Mouse (Mus musculus) heart, embryonic 14.5 days (tissue): ENCODE results near the gene Urb1. TPM values are rescaled to one million over a fixed set of nuclear protein-coding genes. Genes with fewer than 3 reads are reported as not detected.

Source experiments
- ATAC-seq: fragments of 200-750 bp; cut with Nextera tagmentation; 2 replicates; pipeline ENCODE4 v1.8.0; 2017; ENCODE audit warnings: low read depth, moderate TSS enrichment; ENCODE audit not compliant: insufficient number of reproducible peaks, insufficient read depth, low FRiP score
- H3K27ac ChIP-seq, 2 experiments: fragments of 200-500 bp in 1 of 2; fragments of 300-500 bp in 1 of 2; sonication (generic) in 1 of 2; replicated peaks in 1 of 2; 2 replicates each; pipeline ENCODE4 v1.5.1; 2012 to 2014; ENCODE audit warnings: low read depth in 2 of 2, low read length in 2 of 2, control low read depth in 1 of 2, mild to moderate bottlenecking in 1 of 2, mixed read lengths in 1 of 2; ENCODE audit not compliant: control insufficient read depth in 1 of 2, insufficient read depth in 1 of 2
- H3K27me3 ChIP-seq: fragments of 300-500 bp; sonication (generic); 2 replicates; pipeline ENCODE4 v1.6.1; 2014; ENCODE audit warnings: mild to moderate bottlenecking, low read length, control low read depth; ENCODE audit not compliant: control insufficient read depth, insufficient read depth
- H3K36me3 ChIP-seq: fragments of 300-500 bp; sonication (generic); 2 replicates; pipeline ENCODE4 v1.6.1; 2014; ENCODE audit warnings: mild to moderate bottlenecking, control low read depth, low read length, mixed read lengths; ENCODE audit not compliant: control insufficient read depth, insufficient read depth
- H3K4me1 ChIP-seq, 2 experiments: fragments of 200-500 bp in 1 of 2; fragments of 300-500 bp in 1 of 2; sonication (generic) in 1 of 2; 2 replicates each; pipeline ENCODE4 v1.6.1; 2012 to 2014; ENCODE audit warnings: low read length in 2 of 2, control low read depth in 1 of 2, mixed read lengths in 1 of 2; ENCODE audit not compliant: control insufficient read depth in 2 of 2, insufficient read depth in 2 of 2
- H3K4me2 ChIP-seq: fragments of 300-500 bp; sonication (generic); 2 replicates; pipeline ENCODE4 v1.6.1; 2014; ENCODE audit warnings: mild to moderate bottlenecking, low read length
- H3K4me3 ChIP-seq, 2 experiments: fragments of 200-500 bp in 1 of 2; fragments of 300-500 bp in 1 of 2; sonication (generic) in 1 of 2; 2 replicates each; pipeline ENCODE4 v1.5.1; 2012 to 2014; ENCODE audit warnings: low read length in 2 of 2, mild to moderate bottlenecking in 2 of 2, control low read depth in 1 of 2, low read depth in 1 of 2, moderate library complexity in 1 of 2; ENCODE audit not compliant: control insufficient read depth in 1 of 2, insufficient read depth in 1 of 2
- H3K9ac ChIP-seq: fragments of 300-500 bp; sonication (generic); 2 replicates; pipeline ENCODE4 v1.6.1; 2014; ENCODE audit warnings: mild to moderate bottlenecking, low read length
- H3K9me3 ChIP-seq: fragments of 300-500 bp; sonication (generic); 2 replicates; pipeline ENCODE4 v1.6.1; 2016; ENCODE audit warnings: low read length, control low read depth; ENCODE audit not compliant: control insufficient read depth
- WGBS: fragments of 180-500 bp; shearing (Covaris S2); extraction: QIAGEN DNeasy Blood & Tissue Kit; methylation state at CpG from one replicate; pipeline ENCODE4 v1.1.7; 2014; 5-methylcytosine and 5-hydroxymethylcytosine counted together
- polyA plus RNA-seq: library from polyadenylated mRNA; unstranded; fragments of >200 nt; fragmentation: Nextera tagmentation; extraction: Ambion mirVana; gene quantifications from 2 replicates; pipeline ENCODE4 v1.2.1, GENCODE M21; 2014

Gene Urb1
- polyA plus RNA-seq, 1 experiment from 2014 or later: 7.6 TPM

GRCm38 (mm10) chr16:90845591-90845990, 35.4 kb upstream of the Urb1 start:
- H3K4me2 ChIP-seq: peak overlapping the region; percentile 35; the same call in 1 of the 2 replicates

GRCm38 (mm10) chr16:90845038-90845437, 34.8 kb upstream of the Urb1 start:
- Histone ChIP-seq H3K9ac (0 out of 2 replicates have a peak overlapping the region, but pooled peaks have one; percentile 12), H3K27ac (peak overlapping the region; percentile 81 to 84), H3K27me3 (no peaks in the 10 kb centered on the region), H3K4me3 (no peak overlapping the region), H3K4me1 (peaks cover 23 to 33% of the 10 kb centered on the region in 2 experiments; a peak in 3 of 4 replicates), H3K9me3 (no peaks in the 10 kb centered on the region), H3K4me2 (peak overlapping the region; percentile 35), H3K36me3 (no peaks in the 10 kb centered on the region)
- peak; percentile 31; the same call in 1 of the 2 replicates for ATAC-seq
- WGBS: 33% methylated on average over 6 of the region's 6 CpGs

More at GRCm38 (mm10) chr16:90845591-90845990, 35.4 kb upstream of the Urb1 start:
- Histone ChIP-seq H3K27ac (peak overlapping the region; percentile 17 to 81; a peak in 2 of 4 replicates), H3K27me3 (no peaks in the 10 kb centered on the region), H3K4me1 (peaks cover 23 to 33% of the 10 kb centered on the region in 2 experiments; a peak in 3 of 4 replicates), H3K36me3 (no peaks in the 10 kb centered on the region), H3K9ac (no peak overlapping the region), H3K4me3 (no peak overlapping the region), H3K9me3 (no peaks in the 10 kb centered on the region)
- 84% methylated on average over 13 of the region's 13 CpGs for WGBS
- ATAC-seq: no peak

- no peak for ATAC-seq
These were observed 32.0 kb upstream of the Urb1 start for GRCm38 (mm10) chr16:90842164-90842563.

GRCm38 (mm10) chr16:90837431-90837830, 27.2 kb upstream of the Urb1 start:
- 56% methylated on average over 8 of the region's 8 CpGs for WGBS
- no peak for ATAC-seq
- Histone ChIP-seq H3K4me2 (no peak overlapping the region), H3K9ac (no peak overlapping the region), H3K27me3 (no peaks in the 10 kb centered on the region; the same call in 1 of the 2 replicates), H3K4me1 (peaks cover 9 to 15% of the 10 kb centered on the region in 2 experiments; a peak in 3 of 4 replicates), H3K27ac (no peak overlapping the region), H3K9me3 (no peaks in the 10 kb centered on the region), H3K4me3 (no peak overlapping the region), H3K36me3 (no peaks in the 10 kb centered on the region)

More at GRCm38 (mm10) chr16:90842164-90842563, 32.0 kb upstream of the Urb1 start:
- Histone ChIP-seq H3K36me3 (no peaks in the 10 kb centered on the region), H3K4me1 (peaks cover 21 to 28% of the 10 kb centered on the region in 2 experiments; a peak in 3 of 4 replicates), H3K4me3 (no peak overlapping the region), H3K27me3 (no peaks in the 10 kb centered on the region), H3K9ac (no peak overlapping the region), H3K9me3 (no peaks in the 10 kb centered on the region), H3K4me2 (no peak overlapping the region), H3K27ac (no peak overlapping the region)
- WGBS: 75% methylated on average over 9 of the region's 9 CpGs

GRCm38 (mm10) chr16:90833041-90833791, 23.0 kb upstream of the Urb1 start:
- H3K27ac ChIP-seq: no peak overlapping the region
- peaks cover 4% of the 10 kb centered on the region for H3K27me3 ChIP-seq

GRCm38 (mm10) chr16:90832495-90832894, 22.3 kb upstream of the Urb1 start:
- Histone ChIP-seq H3K9ac (no peak overlapping the region), H3K36me3 (no peaks in the 10 kb centered on the region), H3K4me1 (peaks cover 6 to 29% of the 10 kb centered on the region in 2 experiments), H3K27ac (no peak overlapping the region), H3K4me3 (no peak overlapping the region), H3K4me2 (peak overlapping the region; percentile 99), H3K27me3 (peaks cover 4% of the 10 kb centered on the region), H3K9me3 (no peaks in the 10 kb centered on the region)
- WGBS: 56% methylated on average over 6 of the region's 6 CpGs
- ATAC-seq: no peak

More at GRCm38 (mm10) chr16:90833041-90833791, 23.0 kb upstream of the Urb1 start:
- ATAC-seq: no peak
- 56% methylated on average over 9 of the region's 9 CpGs for WGBS
- Histone ChIP-seq H3K4me2 (0 out of 2 replicates have a peak overlapping the region, but pooled peaks have one; percentile 1), H3K9ac (no peak overlapping the region), H3K36me3 (no peaks in the 10 kb centered on the region), H3K4me3 (no peak overlapping the region), H3K9me3 (no peaks in the 10 kb centered on the region), H3K4me1 (peaks cover 11 to 36% of the 10 kb centered on the region in 2 experiments)

GRCm38 (mm10) chr16:90831676-90832075, 21.5 kb upstream of the Urb1 start:
- 17% methylated on average over 15 of the region's 15 CpGs for WGBS
- no peak for ATAC-seq
- no peaks in the 10 kb centered on the region for H3K9me3 ChIP-seq
- H3K4me3 ChIP-seq: peak overlapping the region; percentile 50 to 66
- H3K27me3 ChIP-seq: peaks cover 4% of the 10 kb centered on the region
- H3K4me2 ChIP-seq: peak overlapping the region; percentile 99
- H3K27ac ChIP-seq: no peak overlapping the region
- H3K4me1 ChIP-seq: peaks cover 5 to 28% of the 10 kb centered on the region in 2 experiments; a peak in 3 of 4 replicates
- no peaks in the 10 kb centered on the region for H3K36me3 ChIP-seq
- peak overlapping the region; percentile 73 for H3K9ac ChIP-seq
